Mouse (Mus musculus) urinary bladder, postnatal 25 days (tissue): Measurements from ENCODE around the gene Lrrc36.

ENCODE experiments used
- DNase-seq: peaks from one replicate; pipeline ENCODE4 v3.0.0; 2022; ENCODE audit warnings: low spot score

Lrrc36 gene

DNA sequence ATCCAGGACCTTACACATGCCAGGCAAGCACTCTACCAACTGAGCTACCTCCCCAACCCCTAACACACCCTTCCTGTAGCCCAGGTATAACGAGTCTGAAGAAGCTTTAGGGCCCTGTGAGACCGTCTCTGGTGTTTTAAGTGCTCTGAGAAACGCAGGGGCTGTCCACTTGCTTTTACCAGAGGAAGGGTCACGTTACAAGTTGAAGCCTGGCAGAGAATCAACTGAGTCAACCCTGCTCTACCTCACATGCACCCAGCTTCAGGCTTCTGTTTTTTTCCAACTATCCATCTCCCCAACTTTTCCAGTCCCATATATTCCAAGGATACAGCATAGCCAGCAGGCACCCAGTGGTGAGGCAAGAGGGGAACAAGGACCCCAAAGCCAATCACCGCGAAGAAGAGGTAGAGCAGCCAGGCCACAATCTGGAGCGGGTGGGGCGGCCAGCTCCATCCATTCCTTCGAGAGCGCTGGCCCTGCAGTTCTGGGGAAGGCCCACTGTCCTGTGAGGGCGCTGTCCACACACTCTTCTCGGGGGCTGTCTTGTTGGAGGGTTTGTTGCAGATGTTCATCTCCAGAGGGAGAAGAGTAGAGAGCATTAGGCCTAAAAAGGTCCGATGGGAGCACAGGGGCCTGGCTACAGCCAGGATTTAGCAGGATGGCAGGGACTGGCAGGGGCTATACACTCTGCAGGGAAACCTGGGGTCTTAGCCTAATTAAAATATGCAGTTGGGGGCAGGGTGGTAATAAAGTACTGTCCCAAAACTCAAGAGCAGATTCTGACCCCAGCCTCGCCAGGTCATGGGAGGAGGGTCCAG is 70.0 kb downstream of the Lrrc36 start:
- peak; percentile 46 for DNase-seq

DNA sequence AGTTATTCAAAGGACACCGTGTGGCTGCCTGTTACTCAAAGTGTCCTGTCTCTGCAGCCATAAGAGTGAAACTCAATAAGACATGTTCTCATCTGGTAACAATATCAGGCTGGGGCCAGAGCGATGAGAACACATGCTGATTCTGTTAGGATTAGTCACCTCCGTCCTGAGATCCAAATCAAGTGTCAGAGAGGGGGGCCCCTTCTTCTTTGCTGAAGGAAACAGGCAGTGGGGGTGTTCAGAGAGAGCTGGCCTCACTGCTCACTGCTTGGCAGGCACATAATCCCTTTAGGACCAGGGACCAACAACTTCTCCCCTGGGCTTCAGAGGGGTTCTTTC is 70.6 kb downstream of the Lrrc36 start:
- DNase-seq = no peak

GRCm38 (mm10) chr8:105484392-105484791 is 71.0 kb downstream of the Lrrc36 start:
- no peak for DNase-seq

DNA sequence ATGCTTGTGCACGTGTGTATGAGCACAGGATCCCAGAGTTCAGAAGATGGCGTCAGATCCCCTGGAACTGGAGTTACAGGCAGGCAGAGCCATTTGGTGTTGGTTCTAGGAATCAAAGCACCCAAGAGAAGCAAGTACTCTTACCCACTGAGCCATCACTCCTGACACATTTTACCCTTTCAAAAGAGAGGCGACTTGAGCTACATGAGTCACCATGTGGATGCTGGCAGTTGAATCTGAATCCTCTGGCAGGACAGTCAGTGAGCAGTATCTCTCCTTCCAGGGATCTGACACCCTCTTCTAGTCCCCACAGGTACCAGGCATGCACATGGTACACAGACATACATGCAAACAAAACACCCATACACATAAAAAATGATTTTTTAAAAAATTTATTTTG is 74.7 kb downstream of the Lrrc36 start:
- DNase-seq = no peak

GRCm38 (mm10) chr8:105489281-105489680 is 75.9 kb downstream of the Lrrc36 start:
- no peak for DNase-seq

DNA sequence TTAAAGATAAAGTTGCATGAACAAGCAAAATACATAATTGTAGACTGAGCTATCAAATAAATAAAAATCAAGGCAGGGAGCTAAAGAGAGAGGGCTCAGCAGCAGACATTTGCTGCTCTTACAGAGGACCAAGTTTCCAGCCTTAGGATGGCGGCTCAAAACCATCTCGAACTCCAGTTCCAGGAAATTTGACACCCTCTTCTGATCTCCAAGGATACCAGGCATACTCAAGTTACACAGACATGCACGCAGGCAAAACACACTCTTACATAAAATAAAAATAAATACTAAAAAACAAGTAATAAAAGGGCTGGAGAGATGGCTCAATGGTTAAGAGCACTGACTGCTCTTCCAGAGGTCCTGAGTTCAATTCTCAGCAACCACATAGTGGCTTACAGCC is 80.1 kb downstream of the Lrrc36 start:
- DNase-seq = no peak

GRCm38 (mm10) chr8:105494566-105494965 is 81.2 kb downstream of the Lrrc36 start:
- DNase-seq = no peak

DNA sequence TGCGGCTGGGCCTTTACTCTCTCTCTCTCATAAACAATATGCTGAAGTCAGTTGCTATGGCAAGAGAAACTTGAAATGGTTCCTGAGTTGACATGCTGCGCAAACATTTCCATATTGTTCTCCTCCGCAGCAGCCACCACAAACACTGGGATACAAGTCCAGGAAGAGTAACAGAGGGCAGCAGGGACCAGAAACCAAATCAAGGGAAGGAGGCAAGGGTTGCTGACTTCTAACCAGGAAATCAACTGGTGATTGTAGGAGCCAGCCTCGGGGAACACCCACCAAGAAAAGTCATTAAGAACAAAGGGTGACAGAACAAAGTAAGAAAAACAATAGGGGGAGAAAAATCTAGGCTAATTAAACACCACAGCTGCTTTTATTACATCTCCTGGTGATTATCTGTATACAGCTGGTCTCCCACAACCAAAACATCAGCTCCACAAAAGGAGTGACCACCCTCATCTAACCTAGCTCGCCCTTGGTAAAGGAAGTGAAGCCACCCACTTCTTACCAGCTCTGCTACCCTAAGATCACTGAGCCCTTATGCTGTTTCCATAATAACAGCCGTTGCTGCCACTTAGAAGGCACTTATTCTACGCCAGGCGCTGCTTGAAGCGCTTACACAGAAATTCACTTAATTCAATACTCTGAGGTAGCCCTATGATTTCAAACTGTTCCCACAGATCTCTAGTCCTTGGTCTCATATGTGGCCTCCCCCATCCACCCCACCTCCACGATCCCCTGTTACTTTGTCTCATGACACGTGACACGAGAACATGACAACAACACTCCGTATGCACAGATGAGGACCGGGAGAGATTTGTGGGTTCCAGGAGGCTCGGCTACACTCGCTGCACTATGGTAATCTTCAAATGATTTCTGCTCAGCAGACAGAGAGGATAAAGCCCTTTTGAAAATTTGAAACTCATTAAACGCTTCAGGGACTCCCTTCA is 82.3 kb downstream of the Lrrc36 start:
- DNase-seq = no peak

GRCm38 (mm10) chr8:105496439-105497180 is 83.2 kb downstream of the Lrrc36 start, which contains the start of gene Zdhhc1:
Gene Zdhhc1 (minus strand): TSS chr8:105496902.
- DNase-seq = peak; percentile 96

GRCm38 (mm10) chr8:105499787-105500186 is 86.4 kb downstream of the Lrrc36 start:
- no peak for DNase-seq

- no peak for DNase-seq
Measured at GRCm38 (mm10) chr8:105504617-105505016, 91.2 kb downstream of the Lrrc36 start.

DNA sequence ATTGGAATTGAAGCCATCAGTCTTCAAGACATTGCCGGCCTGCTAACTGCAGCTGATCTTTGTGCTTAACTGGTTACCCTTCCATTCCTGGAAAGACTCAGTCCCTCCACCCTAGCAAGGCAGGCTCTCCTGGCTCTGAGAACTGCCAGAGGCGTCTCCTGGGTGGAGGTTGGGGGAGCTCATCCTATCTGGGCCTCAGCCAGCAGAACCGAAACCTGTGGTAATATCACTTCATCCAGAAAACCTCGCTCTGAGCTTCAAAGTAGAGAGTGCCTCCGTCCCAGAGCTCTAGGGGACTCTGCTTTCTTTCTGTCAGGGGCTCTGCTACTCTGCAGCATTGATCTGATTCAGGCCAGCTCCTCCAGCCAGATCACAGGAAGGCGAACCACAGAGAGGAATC is 93.6 kb downstream of the Lrrc36 start:
- DNase-seq = no peak

GRCm38 (mm10) chr8:105508758-105509157 is 95.4 kb downstream of the Lrrc36 start:
- DNase-seq = no peak

DNA sequence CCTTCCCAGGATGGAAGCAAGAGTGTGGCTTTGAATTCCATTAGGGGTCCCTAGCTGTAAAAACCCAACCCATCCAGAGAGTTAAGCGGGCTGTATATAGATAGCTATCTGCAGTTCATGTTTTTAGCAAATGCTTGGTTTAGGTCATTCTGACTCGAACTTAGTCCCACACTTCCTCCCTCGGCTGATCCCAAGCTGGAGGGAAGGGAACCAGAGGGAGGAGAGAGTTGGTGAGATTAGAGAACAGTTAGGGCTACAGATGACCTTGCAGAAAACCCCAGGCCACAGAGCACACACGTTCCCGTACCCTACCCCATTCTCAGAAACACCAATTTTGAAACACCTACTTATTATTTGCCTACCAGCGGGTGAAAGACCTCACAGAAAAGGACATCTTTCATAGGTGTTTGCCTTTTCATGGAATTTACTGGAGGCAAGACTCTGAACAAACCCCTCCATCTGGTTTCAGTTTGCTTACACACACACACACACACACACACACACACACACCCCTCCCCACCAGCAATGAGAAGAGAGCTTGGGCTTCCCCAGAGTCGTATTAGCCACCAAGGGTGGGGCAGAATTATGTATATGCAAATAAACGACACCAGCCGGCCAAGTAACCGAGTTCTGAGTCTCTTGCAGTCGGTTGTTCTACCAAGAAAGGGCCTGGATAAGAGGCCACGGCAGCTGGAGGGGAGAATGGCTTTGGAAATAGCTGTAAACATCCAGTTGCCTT is 96.8 kb downstream of the Lrrc36 start:
- DNase-seq = no peak
